Mouse (Mus musculus) embryonic facial prominence, embryonic 14.5 days (tissue): ENCODE measurements around the gene N4bp2l2. TPM values are rescaled to one million over a fixed set of nuclear protein-coding genes. Genes with fewer than 3 reads are reported as not detected.
"Not testable (repeated sequence)": the region's sequence is repeated elsewhere in the genome, so short reads cannot be mapped to it uniquely, and the experiment has no call there.

Experiments used
- ATAC-seq: fragments of 200-750 bp; cut with Nextera tagmentation; 2 replicates; pipeline ENCODE4 v1.8.0; 2017; ENCODE audit warnings: low read depth, moderate number of reproducible peaks, moderate TSS enrichment
- DNase-seq: peaks from one replicate; pipeline ENCODE4 v3.0.0-alpha.2; 2015; ENCODE audit warnings: low spot score
- H3K27ac ChIP-seq: fragments of 300-500 bp; sonication (generic); replicated peaks from 2 replicates; pipeline ENCODE4 v1.5.1; 2014; ENCODE audit warnings: low read depth, mild to moderate bottlenecking, low read length, moderate library complexity
- H3K27me3 ChIP-seq: fragments of 300-500 bp; sonication (generic); replicated peaks from 2 replicates; pipeline ENCODE4 v1.6.1; 2014; ENCODE audit warnings: low read length; ENCODE audit not compliant: control insufficient read depth, insufficient read depth
- H3K36me3 ChIP-seq: fragments of 300-500 bp; sonication (generic); 2 replicates; pipeline ENCODE4 v1.6.1; 2014; ENCODE audit warnings: low read length, mixed read lengths; ENCODE audit not compliant: control insufficient read depth, insufficient read depth
- H3K4me1 ChIP-seq: fragments of 300-500 bp; sonication (generic); 2 replicates; pipeline ENCODE4 v1.6.1; 2014; ENCODE audit warnings: antibody characterized with exemption, low read length; ENCODE audit not compliant: control insufficient read depth, insufficient read depth
- H3K4me2 ChIP-seq: fragments of 300-500 bp; sonication (generic); 2 replicates; pipeline ENCODE4 v1.6.1; 2014; ENCODE audit warnings: low read depth, mild to moderate bottlenecking, low read length, moderate library complexity, mixed read lengths
- H3K4me3 ChIP-seq: fragments of 300-500 bp; sonication (generic); 2 replicates; pipeline ENCODE4 v1.5.1; 2014; ENCODE audit warnings: low read depth, mild to moderate bottlenecking, low read length
- H3K9ac ChIP-seq: fragments of 300-500 bp; sonication (generic); 2 replicates; pipeline ENCODE4 v1.6.1; 2014; ENCODE audit warnings: low read depth, mild to moderate bottlenecking, low read length, moderate library complexity, mixed read lengths
- H3K9me3 ChIP-seq: fragments of 300-500 bp; sonication (generic); 2 replicates; pipeline ENCODE4 v1.6.1; 2016; ENCODE audit warnings: low read length; ENCODE audit not compliant: control insufficient read depth
- WGBS: fragments of 180-500 bp; shearing (Covaris S2); extraction: QIAGEN DNeasy Blood & Tissue Kit; methylation state at CpG from one replicate; pipeline ENCODE4 v1.1.7; 2014; 5-methylcytosine and 5-hydroxymethylcytosine counted together
- polyA plus RNA-seq: library from polyadenylated mRNA; unstranded; fragments of >200 nt; fragmentation: Nextera tagmentation; extraction: Ambion mirVana; gene quantifications from 2 replicates; pipeline ENCODE4 v1.2.1, GENCODE M21; 2014

The N4bp2l2 gene
- polyA plus RNA-seq, 1 experiment from 2014 or later = 41.6 TPM

DNA sequence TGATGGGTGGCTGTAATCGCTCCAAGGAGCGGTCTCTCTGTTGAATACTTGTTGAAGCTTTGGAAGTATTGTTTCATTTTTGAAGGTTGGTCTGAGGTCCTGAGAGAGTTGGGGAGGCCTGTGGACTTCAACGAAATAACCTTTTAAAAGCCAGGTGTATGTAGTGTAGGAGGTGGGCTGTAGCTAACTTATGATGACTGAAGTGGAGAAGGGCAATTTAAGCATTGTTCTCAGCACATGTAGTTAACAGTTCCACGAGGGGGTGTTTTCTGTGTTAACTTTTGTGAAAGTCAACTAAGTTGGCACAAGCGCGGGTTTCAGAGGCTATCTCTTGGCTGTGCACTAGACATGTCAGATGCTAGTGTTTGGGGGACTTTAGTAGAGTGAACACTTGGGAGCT is 8.9 kb upstream of the N4bp2l2 start:
- Histone ChIP-seq H3K4me1 (peaks cover 9% of the 10 kb centered on the region), H3K9ac (peak overlapping the region; percentile 98), H3K36me3 (no peaks in the 10 kb centered on the region), H3K4me3 (peak overlapping the region; percentile 95), H3K9me3 (no peaks in the 10 kb centered on the region), H3K4me2 (peak overlapping the region; percentile 56), H3K27ac (no peak overlapping the region), H3K27me3 (no peaks in the 10 kb centered on the region)
- 49% methylated on average over 6 of the region's 6 CpGs for WGBS
- no peak for ATAC-seq
- no peak for DNase-seq

DNA sequence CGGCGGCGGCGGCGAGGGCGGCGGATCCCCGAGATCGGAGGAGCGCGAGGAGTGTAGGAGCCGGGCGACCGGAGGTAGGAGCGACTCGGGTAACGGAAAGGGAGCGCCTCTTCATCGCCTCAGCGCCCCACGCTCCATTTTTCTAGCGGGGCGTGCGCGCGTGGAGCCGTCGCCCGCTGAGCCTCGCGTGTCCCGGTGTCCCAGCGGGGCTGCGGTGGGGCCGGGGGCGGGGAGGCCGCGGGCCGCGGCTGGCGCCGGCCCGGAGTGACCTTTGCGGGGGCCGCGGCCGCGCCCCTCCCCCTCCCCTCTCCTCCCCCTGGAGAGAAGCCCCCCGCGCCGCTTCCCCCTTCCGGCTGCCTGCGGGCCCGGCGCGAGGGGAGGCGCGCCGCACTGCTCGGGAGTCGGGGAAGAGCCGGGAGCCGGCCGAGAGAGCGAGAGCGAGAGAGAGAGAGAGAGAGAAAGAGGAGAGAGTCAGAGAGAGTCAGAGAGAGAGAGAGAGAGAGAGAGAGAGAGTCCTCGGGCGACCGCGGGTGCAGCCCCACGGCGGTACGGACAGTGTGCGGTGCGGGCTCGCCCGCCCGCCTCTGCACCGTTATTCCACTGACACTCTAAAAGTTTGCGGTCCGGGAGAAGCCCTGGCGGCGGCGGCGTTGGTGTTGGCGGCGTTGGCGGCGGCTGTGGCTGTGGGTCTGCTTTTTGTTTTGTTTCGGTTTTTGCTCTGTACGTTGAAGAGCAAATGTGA is 8.1 kb upstream of the N4bp2l2 start:
- under 1% methylated on average over 41 of the region's 91 CpGs for WGBS
- DNase-seq = peak; percentile 47
- peak overlapping the region; percentile 98 for H3K9ac ChIP-seq
- peak overlapping the region; percentile 56 for H3K4me2 ChIP-seq
- H3K4me1 ChIP-seq = peaks cover 9% of the 10 kb centered on the region
- H3K9me3 ChIP-seq = no peaks in the 10 kb centered on the region
- H3K36me3 ChIP-seq = no peaks in the 10 kb centered on the region
- peak overlapping the region; percentile 96 for H3K27ac ChIP-seq
- peak; percentile 58 for ATAC-seq
- peak overlapping the region; percentile 95 for H3K4me3 ChIP-seq
- H3K27me3 ChIP-seq = no peaks in the 10 kb centered on the region

DNA sequence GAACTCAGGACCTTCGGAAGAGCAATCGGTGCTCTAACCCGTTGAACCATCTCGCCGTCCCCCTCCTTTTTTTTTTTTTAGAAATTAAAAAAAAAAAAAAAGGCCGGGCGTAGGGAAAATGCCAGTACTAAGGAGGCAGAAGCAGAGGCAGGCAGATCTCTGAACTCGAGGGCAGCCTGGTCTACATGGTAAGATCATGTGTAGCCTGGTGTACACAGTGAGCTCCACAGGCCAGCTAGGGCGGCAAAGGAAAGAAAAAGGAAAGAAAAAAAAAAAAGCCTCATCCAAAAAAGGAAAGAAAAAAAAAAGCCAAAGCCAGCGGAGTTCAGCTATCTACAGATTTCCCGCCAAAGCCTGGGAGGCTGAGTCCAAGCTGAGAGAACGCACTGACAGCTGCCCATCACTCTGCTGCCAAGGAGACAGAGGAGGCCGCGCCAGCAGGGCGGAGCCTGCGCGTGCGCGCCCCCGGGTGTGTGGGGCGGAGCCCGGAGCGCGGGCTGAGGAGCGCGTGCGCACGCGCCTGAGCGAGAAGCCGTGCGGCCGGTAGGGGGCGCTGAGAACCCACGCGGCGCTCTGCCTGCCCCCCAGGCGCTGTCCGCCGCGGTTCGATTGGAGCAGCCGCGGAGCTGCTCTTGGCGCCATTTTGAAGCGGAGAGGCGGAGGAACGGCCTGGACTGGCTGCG is 7.3 kb upstream of the N4bp2l2 start, which contains the start of gene Pds5b:
Gene Pds5b (plus strand): TSS at position 587 of the 683 bp plus-strand sequence.
- ATAC-seq (peak; percentile 97), DNase-seq (peak; percentile 97)
- Histone ChIP-seq H3K4me1 (peaks cover 9% of the 10 kb centered on the region), H3K9me3 (no peaks in the 10 kb centered on the region), H3K27me3 (no peaks in the 10 kb centered on the region), H3K4me2 (peak within 1 kb of the TSS; percentile 56), H3K27ac (peak within 1 kb of the TSS; percentile 96), H3K4me3 (peak within 1 kb of the TSS; percentile 95), H3K9ac (peak within 1 kb of the TSS; percentile 98), H3K36me3 (no peaks in the 10 kb centered on the region)
- 25% methylated on average over 27 of the region's 49 CpGs for WGBS

DNA sequence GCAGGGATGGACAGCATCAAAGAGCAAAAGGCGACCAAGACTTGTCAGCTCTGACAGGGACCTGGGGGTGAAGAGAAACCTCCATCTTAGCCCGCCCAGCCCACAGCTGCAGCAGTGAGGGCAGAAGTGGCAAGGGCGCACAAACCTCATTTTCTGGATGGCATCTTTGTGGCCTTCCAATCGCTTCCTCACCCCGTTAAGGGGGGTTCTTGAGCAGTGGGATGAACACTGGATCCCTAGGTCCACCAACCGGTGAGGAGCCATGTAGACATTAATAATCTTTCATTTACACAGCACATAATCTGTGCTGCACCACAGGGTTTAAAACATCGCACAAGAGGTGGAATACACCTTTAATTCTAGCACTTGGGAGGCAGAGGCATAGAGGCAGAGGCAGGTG is 6.4 kb upstream of the N4bp2l2 start:
- Histone ChIP-seq H3K4me2 (no peak overlapping the region), H3K4me1 (peaks cover 9% of the 10 kb centered on the region), H3K27me3 (no peaks in the 10 kb centered on the region), H3K9me3 (no peaks in the 10 kb centered on the region), H3K36me3 (no peaks in the 10 kb centered on the region), H3K4me3 (no peak overlapping the region), H3K27ac (no peak overlapping the region), H3K9ac (no peak overlapping the region)
- ATAC-seq (no peak), DNase-seq (no peak)
- 92% methylated on average over 7 of the region's 7 CpGs for WGBS

- Histone ChIP-seq H3K36me3 (no peaks in the 10 kb centered on the region), H3K4me2 (no peak overlapping the region), H3K9ac (no peak overlapping the region), H3K27ac (no peak overlapping the region), H3K4me1 (no peaks in the 10 kb centered on the region), H3K9me3 (no peaks in the 10 kb centered on the region), H3K27me3 (no peaks in the 10 kb centered on the region), H3K4me3 (no peak overlapping the region)
- ATAC-seq (no peak), DNase-seq (no peak)
- 57% methylated on average over 4 of the region's 4 CpGs for WGBS
Measured at GRCm38 (mm10) chr5:150668731-150669130, 2.7 kb upstream of the N4bp2l2 start.

DNA sequence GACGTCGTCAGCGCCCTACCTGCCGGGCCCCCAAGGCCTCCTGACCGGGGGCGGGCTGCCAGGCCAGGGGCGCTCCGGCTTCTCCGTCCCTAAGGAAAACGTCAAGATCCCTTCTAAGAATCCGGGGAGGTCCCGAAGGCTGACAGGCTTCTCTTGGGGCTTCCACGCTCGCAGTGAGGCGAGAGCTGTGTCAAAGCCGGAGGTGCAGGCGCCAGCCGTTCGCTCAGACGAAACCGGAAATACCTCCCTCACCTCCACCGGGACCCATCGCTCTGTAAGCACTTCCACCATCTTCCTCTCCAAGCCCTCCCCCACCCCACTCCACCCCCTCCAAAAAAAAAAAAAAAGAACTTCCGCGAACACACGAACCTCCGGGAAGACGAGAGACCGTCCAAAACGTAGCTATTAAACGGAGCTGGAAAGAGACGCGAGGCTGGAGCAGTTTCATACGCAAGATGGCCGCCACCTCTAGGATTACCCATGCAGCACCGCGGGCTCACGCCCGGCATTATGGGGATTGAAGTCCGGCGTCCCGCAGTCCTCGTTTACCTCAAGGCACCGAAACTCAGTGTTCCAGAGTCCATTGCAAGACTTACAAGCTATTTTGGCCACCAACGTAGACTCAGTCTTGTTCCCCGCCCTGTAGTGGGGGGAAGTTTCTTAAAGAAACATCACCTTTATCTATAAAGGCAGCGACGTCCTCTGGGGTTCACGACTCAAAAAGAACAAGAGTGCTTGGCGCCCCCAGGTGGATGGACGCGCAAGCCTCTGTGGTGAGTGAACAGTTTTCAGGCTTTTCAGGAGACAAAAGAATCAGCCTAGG is 640 bp downstream of the N4bp2l2 start:
- H3K27me3 ChIP-seq = no peaks in the 10 kb centered on the region
- no peaks in the 10 kb centered on the region for H3K9me3 ChIP-seq
- H3K27ac ChIP-seq = peak overlapping the region; percentile 99
- H3K4me2 ChIP-seq = peak overlapping the region; percentile 65
- peak overlapping the region; percentile 100 for H3K4me3 ChIP-seq
- H3K9ac ChIP-seq = peak overlapping the region; percentile 96
- peaks cover 8% of the 10 kb centered on the region; the same call in 1 of the 2 replicates for H3K4me1 ChIP-seq
- WGBS = under 1% methylated on average over 48 of the region's 52 CpGs
- DNase-seq (peak; percentile 100), ATAC-seq (peak; percentile 99)
- H3K36me3 ChIP-seq = peaks cover 20% of the 10 kb centered on the region

DNA sequence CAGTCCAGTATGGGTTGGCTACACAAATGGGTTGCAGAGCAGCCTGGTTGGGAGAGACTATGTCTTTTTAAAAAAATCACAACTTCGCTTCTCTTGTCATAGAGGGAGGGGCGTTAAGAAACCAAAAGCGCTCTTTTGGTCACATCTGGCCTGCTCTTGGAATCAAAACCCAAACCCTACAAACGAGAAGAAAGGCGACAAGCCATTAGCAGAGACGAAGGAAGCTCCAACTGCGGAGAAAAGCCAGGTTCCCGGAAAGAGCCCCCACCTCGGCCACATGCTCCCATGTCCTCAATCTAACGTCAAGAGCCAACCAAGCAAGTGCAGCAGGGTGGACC is 1.2 kb downstream of the N4bp2l2 start:
- H3K4me1 ChIP-seq = peaks cover 8% of the 10 kb centered on the region; the same call in 1 of the 2 replicates
- H3K4me3 ChIP-seq = peak overlapping the region; percentile 100
- no peaks in the 10 kb centered on the region for H3K27me3 ChIP-seq
- DNase-seq (no peak), ATAC-seq (no peak)
- peak overlapping the region; percentile 96 for H3K9ac ChIP-seq
- H3K36me3 ChIP-seq = peaks cover 23% of the 10 kb centered on the region
- WGBS = 0% methylated on average over 10 of the region's 10 CpGs
- peak overlapping the region; percentile 99 for H3K27ac ChIP-seq
- no peaks in the 10 kb centered on the region for H3K9me3 ChIP-seq
- peak overlapping the region; percentile 65 for H3K4me2 ChIP-seq

DNA sequence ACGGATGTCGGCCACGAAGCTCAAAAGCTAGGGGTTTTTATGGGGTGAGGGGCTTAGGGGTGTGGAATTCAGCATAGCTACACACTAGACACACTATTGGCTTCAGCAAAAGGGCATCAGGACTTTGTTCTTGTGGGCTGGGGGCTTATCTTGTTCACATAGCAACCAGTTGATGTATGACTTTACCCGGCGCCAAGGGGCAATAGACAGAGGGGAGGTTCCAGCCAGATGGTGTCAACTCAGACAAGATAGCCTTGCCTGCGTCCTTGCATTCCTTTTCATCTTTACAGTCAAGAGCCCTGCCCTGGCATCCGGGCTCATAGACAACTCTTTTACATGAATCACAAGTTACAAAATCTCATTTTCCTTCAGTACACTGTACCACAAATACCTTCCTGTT is 2.1 kb downstream of the N4bp2l2 start:
- H3K27ac ChIP-seq, DNase-seq, H3K4me3 ChIP-seq, ATAC-seq, H3K9me3 ChIP-seq, H3K4me1 ChIP-seq, H3K9ac ChIP-seq, H3K27me3 ChIP-seq: not testable (repeated sequence)
- WGBS = 91% methylated on average over 7 of the region's 7 CpGs
- 0 out of 2 replicates have a peak overlapping the region, but pooled peaks have one; percentile 10 for H3K4me2 ChIP-seq
- peaks cover 25% of the 10 kb centered on the region for H3K36me3 ChIP-seq
